Mouse (Mus musculus) left cerebral cortex, postnatal 25 days (tissue): Measurements from ENCODE around the gene Adra1b. TPM values are rescaled to one million over a fixed set of nuclear protein-coding genes. Genes with fewer than 3 reads are reported as not detected.

Experiments
- DNase-seq, 2 experiments: peaks; one replicate each; pipeline ENCODE4 v3.0.0; 2022; ENCODE audit warnings: low spot score in 2 of 2, mixed read lengths in 1 of 2
- intact Hi-C: fragments of 180-260 bp; cut with DNase I; formaldehyde crosslinking; loops from one replicate; pipeline ENCODE4 v1.15.1; 2025
- total RNA-seq, 2 experiments: library from RNA; stranded (reverse); gene quantifications; 2 replicates each; pipeline ENCODE4 v1.2.3; 2021

The Adra1b gene
- total RNA-seq, 2 experiments from 2014 or later, result 26.6 to 32.3 TPM

DNA sequence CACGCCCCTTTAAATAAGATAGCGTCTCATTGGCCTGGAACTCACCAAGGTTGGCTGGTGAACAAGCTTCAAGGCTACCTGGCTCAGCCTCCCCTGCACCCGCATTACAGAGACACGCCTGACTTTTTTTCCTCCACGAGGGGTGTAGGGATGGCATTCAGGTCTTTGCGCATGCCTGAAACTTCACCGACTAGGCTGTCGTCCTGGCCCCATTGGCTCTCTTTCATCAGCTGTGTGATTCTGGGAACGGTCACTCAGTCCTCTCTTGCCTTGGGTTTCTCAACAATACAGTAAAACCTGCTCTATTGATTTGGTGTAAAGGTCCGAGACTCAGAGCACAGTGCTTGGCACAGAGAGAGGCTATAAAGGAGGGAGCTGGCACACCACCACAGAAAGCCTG lies 2.3 kb upstream of the Adra1b start:
- DNase-seq, result no peak
- intact Hi-C loops, result no loop called here

DNA sequence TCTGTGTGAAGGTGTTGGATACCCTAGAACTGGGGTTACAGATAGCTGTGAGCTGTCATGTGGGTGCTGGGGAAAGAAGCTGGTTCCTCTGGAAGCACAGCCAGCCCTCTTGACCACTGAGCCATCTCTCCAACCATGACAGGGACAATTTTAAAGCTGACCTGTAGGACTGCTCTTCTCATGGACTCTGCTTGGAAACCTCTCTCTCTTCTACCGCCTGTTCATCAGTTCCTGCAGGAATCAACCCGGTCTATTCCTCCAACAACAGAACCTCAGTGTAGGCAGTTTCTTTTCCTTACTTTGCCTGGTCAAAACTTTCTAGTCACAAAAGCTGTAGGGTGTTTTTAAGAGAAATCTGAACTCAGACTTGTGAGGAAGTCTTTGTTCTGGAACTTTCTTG lies 1.3 kb downstream of the Adra1b start:
- intact Hi-C loops, result no loop called here

GRCm38 (mm10) chr11:43895323-43895722 lies 5.7 kb downstream of the Adra1b start:
- intact Hi-C loops, result no loop called here
- DNase-seq, result no peak

More for the DNA sequence above, 1.3 kb downstream of the Adra1b start:
- DNase-seq, result no peak

GRCm38 (mm10) chr11:43892546-43892945 lies 8.5 kb downstream of the Adra1b start:
- intact Hi-C loops, result no loop called here
- DNase-seq, result no peak

DNA sequence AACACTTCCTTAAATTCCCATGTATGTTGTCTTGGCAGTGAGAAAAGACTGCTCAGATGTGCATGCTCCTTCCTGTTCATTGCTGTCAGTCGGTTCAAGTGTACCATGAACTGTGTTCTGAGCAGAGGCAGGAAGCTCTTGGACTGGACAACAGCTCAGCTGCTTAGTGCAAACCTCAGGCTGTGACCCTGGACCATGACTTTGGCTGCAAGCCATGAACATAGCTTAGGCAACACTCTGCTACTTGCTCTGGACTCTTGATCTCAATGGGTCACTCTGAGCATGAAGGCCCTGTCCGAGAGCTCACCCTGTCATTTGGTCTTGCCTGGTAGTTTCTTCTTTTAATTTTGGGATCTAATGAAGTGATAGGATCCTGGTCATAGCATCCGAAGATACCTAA lies 9.6 kb downstream of the Adra1b start:
- intact Hi-C loops, result no loop called here
- DNase-seq, result no peak

GRCm38 (mm10) chr11:43889208-43889915 lies 11.6 kb downstream of the Adra1b start:
- intact Hi-C loops, result no loop called here
- DNase-seq, result peak in 1 of 2 experiments; percentile 34

DNA sequence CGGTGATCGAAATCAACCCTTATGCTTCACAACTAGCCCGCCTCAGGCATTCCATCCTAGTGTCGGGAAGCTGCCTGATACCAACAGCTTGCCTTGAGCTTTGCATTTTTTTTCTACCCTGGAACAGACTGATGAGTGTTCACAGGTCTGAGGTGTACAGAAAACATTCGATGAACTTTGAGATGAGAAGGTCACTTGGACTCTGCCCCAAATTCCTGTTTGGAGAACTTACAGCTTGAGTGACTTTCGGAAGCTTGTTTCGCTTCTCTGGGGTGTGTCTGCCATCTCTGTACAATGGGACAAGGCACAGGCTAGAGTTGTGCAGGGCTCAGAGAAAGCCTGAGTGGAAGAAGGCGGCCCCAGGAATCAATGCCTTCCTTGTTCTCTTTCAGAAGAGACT lies 12.3 kb downstream of the Adra1b start:
- DNase-seq, result no peak
- intact Hi-C loops, result no loop called here

DNA sequence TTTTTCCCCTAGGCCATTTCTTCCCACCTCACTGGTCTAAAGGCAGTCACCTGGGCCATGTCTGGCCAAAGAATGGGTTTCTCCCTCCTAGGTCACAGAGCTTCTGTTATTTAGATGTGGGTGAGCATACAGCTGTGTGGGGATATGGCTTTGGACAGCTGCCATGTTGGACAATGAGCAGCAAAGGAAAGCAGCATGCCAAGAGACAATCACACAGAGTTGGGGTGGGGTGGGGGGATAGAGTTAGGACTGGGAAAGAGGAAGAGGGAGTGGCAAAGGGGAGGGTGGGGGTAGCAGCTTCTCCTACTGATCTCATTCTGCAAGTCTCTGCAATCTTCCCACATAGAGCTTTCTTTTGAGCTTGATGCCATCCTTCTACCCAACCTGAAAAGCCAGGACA lies 13.4 kb downstream of the Adra1b start:
- no peak for DNase-seq
- intact Hi-C loops, result no loop called here

GRCm38 (mm10) chr11:43884521-43884920 lies 16.5 kb downstream of the Adra1b start:
- intact Hi-C loops, result no loop called here
- no peak for DNase-seq

DNA sequence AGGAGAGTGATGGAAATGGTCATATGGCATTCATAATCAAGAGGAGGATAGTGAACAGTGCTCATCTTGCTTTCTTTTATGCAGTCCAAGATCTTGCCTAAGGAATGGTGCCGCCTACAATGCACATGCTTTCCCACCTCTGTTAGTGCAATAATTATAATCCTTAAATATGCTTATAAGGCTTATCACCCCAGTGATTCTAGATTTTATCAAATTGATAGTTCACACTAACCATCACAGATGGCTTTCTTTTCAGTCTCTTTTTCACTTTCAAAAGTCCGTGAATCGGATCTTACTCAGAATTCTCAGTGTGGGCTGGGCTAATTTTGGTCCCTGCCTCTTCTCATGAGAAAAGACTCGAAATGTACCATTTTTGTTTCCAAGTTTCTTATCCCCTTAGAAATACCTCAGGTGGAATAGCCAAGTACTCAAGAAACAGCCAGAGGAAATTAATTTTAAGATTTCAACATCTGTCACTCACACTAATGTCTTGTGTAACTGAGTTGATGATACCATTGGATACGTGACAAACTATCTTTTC lies 17.3 kb downstream of the Adra1b start:
- peak; percentile 10 to 83 for DNase-seq
- intact Hi-C loops, result loop anchor here (1.0 to 2.0 kb wide), 2 partner anchors 31 to 260 kb away; no protein-coding TSS in a partner anchor

- DNase-seq, result no peak
- intact Hi-C loops, result no loop called here
These were observed 23.8 kb downstream of the Adra1b start for GRCm38 (mm10) chr11:43877211-43877610.

DNA sequence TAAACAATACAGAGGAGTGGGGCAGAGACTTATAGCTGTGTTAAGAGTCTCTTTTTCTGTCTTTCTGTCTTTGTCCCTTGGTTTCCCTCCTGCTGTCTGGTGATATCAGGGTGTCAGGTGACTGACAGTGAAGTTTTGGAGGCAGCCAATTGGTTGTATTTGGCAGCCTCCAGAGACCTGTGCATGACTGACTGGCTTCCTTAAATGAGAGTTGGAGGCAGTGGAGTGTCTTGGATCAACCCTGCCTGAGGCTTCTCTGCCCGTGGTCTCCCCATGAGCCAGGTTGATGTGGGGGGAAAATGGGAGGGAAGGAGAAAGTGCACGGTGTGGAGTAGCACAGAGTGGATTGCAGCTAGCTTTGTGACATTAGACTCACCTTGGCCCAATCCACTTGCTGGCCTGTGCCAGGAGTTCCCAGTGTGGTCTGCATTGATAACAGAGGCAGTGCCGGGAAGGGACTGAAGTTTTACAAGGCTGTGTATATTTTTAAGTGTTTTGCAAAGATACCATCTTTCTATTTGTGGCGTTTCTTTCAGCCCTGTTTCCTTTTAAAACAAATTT lies 33.2 kb downstream of the Adra1b start:
- intact Hi-C loops, result no loop called here
- no peak for DNase-seq

- intact Hi-C loops, result no loop called here
- DNase-seq, result peak in 1 of 2 experiments; percentile 64
These were observed 35.5 kb downstream of the Adra1b start for GRCm38 (mm10) chr11:43865298-43866165.

DNA sequence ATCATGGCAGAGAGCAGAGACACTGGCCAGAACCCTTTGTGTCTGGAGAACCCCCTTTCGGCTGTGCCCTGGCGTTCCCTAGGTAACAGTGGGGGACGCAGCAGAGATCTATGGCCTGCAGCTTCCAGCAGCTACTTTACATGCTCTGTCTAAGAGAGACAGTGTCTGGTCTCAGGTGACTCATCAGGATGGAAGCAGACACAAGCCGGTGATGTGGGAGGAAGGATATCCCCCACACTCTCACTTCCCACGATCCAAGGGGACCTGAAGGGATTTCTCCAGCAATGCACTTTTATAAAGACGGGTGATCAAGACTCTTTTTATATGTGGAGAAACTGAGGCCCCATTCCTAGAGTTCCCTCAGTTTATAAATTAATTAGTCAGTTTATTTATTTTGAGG lies 48.0 kb downstream of the Adra1b start:
- intact Hi-C loops, result loop anchor here (2.0 kb wide), 1 partner anchor 30 kb away; no protein-coding TSS in a partner anchor
- peak; percentile 17 to 80 for DNase-seq

- no peak for DNase-seq
- intact Hi-C loops, result no loop called here
These were observed 53.0 kb downstream of the Adra1b start for GRCm38 (mm10) chr11:43848056-43848455.

DNA sequence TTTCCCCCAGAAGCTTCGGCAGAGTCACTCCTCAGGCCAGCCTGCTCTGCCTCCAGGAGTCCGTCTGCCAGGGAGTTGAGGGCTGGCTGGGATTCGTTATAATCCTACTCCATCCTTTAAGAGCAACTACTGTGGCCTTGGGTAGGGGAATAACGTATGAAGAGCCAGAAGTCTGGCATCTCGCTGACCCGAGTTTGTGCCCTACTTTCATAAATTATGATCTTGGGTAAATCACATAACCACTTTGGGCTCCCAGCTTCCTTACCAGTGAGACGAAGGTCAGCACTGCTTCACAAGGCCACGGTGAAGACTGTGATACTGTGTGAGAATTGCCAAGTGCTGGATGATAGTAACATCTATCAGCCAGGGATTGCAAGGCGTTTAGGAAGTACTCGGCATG lies 59.4 kb downstream of the Adra1b start:
- intact Hi-C loops, result no loop called here
- DNase-seq, result no peak

GRCm38 (mm10) chr11:43840491-43840890 lies 60.5 kb downstream of the Adra1b start:
- DNase-seq, result no peak
- intact Hi-C loops, result no loop called here

DNA sequence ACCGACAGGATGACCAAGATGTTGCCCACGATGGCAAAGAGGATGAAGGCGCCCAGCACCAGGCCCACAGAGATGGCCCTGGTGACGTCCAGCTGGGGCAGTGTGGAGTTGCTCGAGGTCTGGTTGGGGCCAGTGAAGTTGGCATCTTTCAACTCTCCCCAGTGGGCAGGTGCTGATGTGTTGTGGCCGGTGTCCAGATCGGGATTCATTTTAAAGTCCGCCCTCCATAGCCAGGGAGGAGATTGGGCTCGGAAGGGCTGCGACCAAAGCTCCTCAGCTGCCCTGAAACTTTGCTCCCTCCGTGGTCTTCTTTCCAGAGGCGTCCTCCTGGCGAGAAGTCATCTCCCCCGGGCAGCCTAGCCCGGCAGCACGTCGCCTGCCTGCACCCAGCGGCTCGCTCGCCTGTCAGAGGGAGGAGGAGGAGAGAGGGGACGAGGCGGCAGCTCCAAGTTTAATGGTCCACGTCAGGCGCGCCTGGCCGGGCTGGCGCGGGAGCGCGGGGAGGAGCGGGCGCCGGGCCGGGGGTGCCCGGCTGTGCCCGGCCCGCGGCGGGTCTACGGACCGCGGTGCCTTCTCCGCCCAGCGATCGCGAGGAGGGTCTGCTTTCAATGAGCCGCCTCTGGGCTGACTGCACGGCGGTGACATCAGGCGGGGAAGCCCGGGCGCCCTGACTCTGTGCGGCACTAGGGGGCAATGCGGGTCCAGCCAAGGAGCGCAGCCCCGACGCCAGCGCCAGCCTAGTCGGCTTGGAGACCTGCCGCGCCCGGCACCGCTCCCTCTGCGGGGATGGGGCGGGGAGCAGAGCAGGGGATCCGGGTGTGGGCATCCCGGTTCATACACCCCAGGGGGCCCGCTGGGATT lies 64.9 kb downstream of the Adra1b start:
- intact Hi-C loops, result loop anchor here (1.0 to 2.0 kb wide), 2 partner anchors 375 to 495 kb away; no protein-coding TSS in a partner anchor
- peak; percentile 74 to 80 for DNase-seq

DNA sequence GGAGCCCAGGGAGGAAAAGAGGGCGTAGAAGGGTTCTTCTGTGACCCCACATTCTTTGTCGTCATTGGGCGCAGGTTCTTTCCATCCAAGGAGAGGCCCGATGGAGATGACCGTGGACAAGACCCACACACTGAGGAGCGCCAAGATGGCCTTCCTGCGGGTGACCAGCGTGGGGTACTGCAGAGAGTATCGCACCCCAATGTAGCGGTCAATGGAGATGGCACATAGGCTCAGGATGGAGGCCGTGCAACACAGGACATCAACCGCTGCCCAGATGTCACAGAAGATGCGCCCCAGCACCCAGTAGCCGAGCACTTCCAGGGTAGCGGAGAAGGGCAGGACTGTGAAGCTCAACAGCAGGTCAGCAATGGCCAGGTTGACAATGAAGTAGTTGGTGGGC lies 65.6 kb downstream of the Adra1b start:
- DNase-seq, result no peak
- intact Hi-C loops, result no loop called here
